Mouse (Mus musculus) liver, embryonic 15.5 days (tissue): ENCODE results near the gene Xlr5a. TPM values are rescaled to one million over a fixed set of nuclear protein-coding genes. Genes with fewer than 3 reads are reported as not detected.
"Not testable (repeated sequence)": the region's sequence is repeated elsewhere in the genome, so short reads cannot be mapped to it uniquely, and the experiment has no call there.

Experiments used
- ATAC-seq: fragments of 200-750 bp; cut with Nextera tagmentation; 2 replicates; pipeline ENCODE4 v1.8.0; 2017; ENCODE audit warnings: moderate number of reproducible peaks, mild to moderate bottlenecking, moderate library complexity; ENCODE audit not compliant: insufficient read depth
- H3K27ac ChIP-seq: fragments of 300-500 bp; sonication (generic); replicated peaks from 2 replicates; pipeline ENCODE4 v1.5.1; 2015; ENCODE audit warnings: mild to moderate bottlenecking, inconsistent platforms
- H3K27me3 ChIP-seq: fragments of 300-500 bp; sonication (generic); 2 replicates; pipeline ENCODE4 v1.6.1; 2015; ENCODE audit warnings: mild to moderate bottlenecking, inconsistent platforms
- H3K36me3 ChIP-seq: fragments of 300-500 bp; sonication (generic); replicated peaks from 2 replicates; pipeline ENCODE4 v1.6.1; 2015; ENCODE audit warnings: moderate library complexity, mild to moderate bottlenecking, inconsistent platforms
- H3K4me1 ChIP-seq: fragments of 300-500 bp; sonication (generic); replicated peaks from 2 replicates; pipeline ENCODE4 v1.6.1; 2015; ENCODE audit warnings: inconsistent platforms
- H3K4me2 ChIP-seq: fragments of 300-500 bp; sonication (generic); 2 replicates; pipeline ENCODE4 v1.6.1; 2015; ENCODE audit warnings: moderate library complexity, mild to moderate bottlenecking, inconsistent platforms
- H3K4me3 ChIP-seq: fragments of 300-500 bp; sonication (generic); replicated peaks from 2 replicates; pipeline ENCODE4 v1.5.1; 2015; ENCODE audit warnings: mild to moderate bottlenecking, inconsistent platforms
- H3K9ac ChIP-seq: fragments of 300-500 bp; sonication (generic); 2 replicates; pipeline ENCODE4 v1.6.1; 2015; ENCODE audit warnings: moderate library complexity, mild to moderate bottlenecking, inconsistent platforms
- H3K9me3 ChIP-seq: fragments of 300-500 bp; sonication (generic); replicated peaks from 2 replicates; pipeline ENCODE4 v1.6.1; 2016; ENCODE audit warnings: inconsistent platforms
- WGBS: fragments of 180-500 bp; shearing (Covaris S2); methylation state at CpG from one replicate; pipeline ENCODE4 v1.1.7; 2015; ENCODE audit warnings: mixed read lengths; ENCODE audit not compliant: insufficient replicate concordance; 5-methylcytosine and 5-hydroxymethylcytosine counted together
- polyA plus RNA-seq: library from polyadenylated mRNA; unstranded; fragments of >200 nt; fragmentation: Nextera tagmentation; extraction: Ambion mirVana; gene quantifications from 2 replicates; pipeline ENCODE4 v1.2.1, GENCODE M21; 2015

Xlr5a gene
- polyA plus RNA-seq, 1 experiment from 2014 or later: not detected

DNA sequence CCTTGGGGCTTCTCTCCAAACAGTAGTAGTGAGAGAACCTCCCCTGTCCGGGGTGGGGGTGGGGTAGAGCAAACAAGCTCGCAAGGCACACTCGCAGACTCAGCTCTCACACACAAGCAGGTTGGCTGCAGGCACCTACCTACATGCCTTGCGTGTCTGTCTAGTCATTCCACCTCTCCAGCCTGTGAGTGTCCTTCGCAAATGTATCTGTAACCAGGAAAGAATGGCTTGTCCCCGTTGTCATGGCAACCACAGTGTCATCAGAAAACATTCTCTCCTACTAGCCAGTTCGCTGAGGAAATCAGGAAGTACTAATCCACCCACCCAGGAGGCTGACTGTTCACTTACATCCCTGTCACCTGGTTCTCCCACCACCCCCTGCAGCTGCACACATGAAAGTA is 149.6 kb downstream of the Xlr5a start:
- H3K4me1 ChIP-seq, H3K4me2 ChIP-seq, H3K36me3 ChIP-seq, H3K27ac ChIP-seq, H3K4me3 ChIP-seq, H3K9me3 ChIP-seq, H3K27me3 ChIP-seq, H3K9ac ChIP-seq: not testable (repeated sequence)
- peak; percentile 37; the same call in 1 of the 2 replicates for ATAC-seq
- no CpG with 5 or more reads among the region's 7 CpGs for WGBS

DNA sequence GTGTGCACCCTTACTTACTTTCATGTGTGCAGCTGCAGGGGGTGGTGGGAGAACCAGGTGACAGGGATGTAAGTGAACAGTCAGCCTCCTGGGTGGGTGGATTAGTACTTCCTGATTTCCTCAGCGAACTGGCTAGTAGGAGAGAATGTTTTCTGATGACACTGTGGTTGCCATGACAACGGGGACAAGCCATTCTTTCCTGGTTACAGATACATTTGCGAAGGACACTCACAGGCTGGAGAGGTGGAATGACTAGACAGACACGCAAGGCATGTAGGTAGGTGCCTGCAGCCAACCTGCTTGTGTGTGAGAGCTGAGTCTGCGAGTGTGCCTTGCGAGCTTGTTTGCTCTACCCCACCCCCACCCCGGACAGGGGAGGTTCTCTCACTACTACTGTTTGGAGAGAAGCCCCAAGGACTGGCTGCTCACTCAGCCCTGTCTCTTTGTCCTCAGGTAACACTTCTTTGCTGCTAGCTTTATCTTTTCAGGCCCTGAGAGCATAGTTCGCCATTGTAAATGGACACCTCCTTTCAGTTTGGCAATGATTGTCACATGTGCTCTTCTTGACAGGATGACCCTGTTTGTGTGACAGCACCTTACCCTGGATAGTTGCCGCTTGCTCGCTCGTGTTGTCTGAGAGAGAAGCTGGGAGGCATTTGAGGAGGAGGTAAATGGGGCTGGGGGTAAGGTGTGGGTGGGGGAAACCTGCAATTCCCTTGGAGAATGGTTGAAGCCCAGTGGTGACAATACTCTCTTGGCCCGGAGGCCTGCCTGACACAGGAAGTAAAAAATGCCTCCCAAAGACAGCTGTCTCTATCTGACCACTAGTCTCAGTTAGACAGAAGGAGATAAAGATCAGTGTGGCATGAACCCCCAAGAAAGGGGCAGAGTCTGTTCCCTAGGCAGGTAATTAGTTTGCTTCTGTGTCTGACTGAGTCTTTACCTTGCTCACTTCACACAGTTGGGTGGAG is 169.6 kb downstream of the Xlr5a start:
- H3K9ac ChIP-seq, H3K27ac ChIP-seq, H3K4me3 ChIP-seq, H3K4me1 ChIP-seq, H3K9me3 ChIP-seq, H3K27me3 ChIP-seq, H3K36me3 ChIP-seq, H3K4me2 ChIP-seq: not testable (repeated sequence)
- 0 out of 2 replicates have a peak, but pooled peaks have one; percentile 22 for ATAC-seq
- no CpG with 5 or more reads among the region's 12 CpGs for WGBS

DNA sequence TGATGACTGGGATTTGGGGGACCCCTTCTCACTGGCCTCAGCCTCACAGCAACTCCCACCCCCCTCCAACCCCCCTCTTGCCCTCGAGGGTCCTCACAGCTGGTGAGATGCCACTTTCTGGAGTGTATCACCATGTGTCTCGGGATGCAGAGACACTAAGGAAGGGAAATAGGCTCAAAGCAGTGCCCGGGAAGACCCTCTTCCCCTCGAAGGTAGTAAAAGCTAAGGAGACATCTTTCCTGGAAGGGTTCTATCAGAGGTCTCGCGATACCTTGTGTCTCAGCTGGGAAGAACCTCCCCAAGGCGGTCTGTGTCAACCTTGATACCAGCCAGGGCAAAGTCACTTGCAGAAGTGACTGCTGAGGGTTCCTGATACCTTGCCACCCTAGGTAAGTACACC is 176.0 kb downstream of the Xlr5a start, which contains the start of gene Gm14685:
Gene Gm14685, plus strand, starts transcription at position 301 of the 400 bp plus-strand sequence.
- ATAC-seq, H3K4me2 ChIP-seq, H3K27ac ChIP-seq, H3K9me3 ChIP-seq, H3K4me1 ChIP-seq, H3K4me3 ChIP-seq, H3K9ac ChIP-seq, H3K27me3 ChIP-seq, H3K36me3 ChIP-seq: not testable (repeated sequence)
- WGBS: no CpG with 5 or more reads among the region's 7 CpGs

DNA sequence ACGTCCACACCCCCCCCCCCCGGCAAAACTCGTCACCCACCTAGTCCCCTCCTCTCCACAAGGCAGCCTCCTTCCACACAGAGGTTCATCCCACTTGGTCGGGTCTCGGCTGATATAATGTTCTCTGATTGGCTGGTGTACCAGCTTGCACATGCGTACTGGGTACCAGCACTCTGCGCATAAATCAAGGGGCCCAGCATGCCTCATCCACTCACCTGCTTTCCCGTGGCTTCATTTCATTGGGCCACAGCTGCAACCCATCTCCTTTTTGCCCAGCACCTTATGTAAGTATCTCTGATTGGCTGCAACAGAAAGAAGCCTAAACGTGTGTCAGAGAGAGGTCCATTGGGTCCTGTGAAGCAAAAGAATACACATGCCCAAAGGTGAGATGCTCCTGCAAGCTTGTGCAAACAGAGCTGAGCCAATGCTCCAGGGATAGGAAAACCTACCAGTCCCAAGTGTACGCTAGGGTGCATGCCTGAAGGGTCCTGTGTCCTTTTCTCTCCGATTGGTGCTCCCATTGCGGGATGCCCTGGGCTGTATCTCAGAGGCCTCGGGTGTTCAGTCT is 195.8 kb downstream of the Xlr5a start, which contains the start of gene Xlr3a:
Gene Xlr3a, minus strand, starts transcription at position 155 of the 568 bp plus-strand sequence.
- H3K4me2 ChIP-seq, H3K4me3 ChIP-seq, H3K27me3 ChIP-seq, H3K36me3 ChIP-seq, ATAC-seq, H3K9me3 ChIP-seq, H3K9ac ChIP-seq, H3K4me1 ChIP-seq, H3K27ac ChIP-seq: not testable (repeated sequence)
- WGBS: 60% methylated on average over 13 of the region's 13 CpGs

DNA sequence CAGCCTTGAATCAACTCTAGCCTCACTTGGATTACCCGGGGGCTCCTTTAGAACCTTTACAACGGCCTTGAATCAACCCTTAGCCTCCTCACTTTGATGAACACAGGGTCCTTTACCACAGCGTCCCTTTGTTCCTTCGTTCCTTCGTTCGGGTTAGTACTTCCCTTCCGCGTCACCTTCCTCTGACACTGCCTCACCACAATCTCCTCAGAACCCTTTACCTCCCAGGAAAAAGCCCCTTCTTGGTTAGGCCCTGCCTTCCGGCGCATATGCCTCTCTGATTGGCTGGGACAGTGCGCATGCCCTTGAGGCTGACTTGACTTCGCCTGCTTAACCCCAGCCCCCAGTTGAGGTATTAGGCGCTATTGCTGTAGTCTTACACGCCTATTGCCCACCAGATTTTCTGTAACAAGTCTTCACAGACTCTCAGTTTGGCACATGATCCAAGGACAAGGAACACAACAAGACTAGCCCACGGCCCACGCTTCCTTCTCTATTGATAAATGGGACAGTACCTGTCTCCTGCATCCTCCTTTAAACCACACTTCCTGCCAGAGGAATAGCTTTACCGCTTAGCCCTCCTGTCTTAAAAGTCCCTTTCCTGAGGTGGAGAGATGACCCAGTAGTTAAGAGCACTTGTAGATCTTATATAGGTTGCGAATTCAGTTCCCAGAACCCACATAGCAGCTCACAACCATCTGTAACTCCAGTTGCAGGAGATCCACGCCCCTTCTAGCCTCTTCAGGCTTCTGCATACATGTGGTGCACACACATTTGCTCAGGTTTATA is 210.3 kb downstream of the Xlr5a start, which contains the start of gene Xlr4a:
Gene Xlr4a, minus strand, starts transcription at position 212 of the 789 bp plus-strand sequence.
- not testable (repeated sequence) for H3K4me3 ChIP-seq, H3K9ac ChIP-seq, H3K4me1 ChIP-seq, H3K4me2 ChIP-seq, H3K36me3 ChIP-seq, H3K9me3 ChIP-seq, ATAC-seq, H3K27ac ChIP-seq, H3K27me3 ChIP-seq
- WGBS: 48% methylated on average over 19 of the region's 19 CpGs

DNA sequence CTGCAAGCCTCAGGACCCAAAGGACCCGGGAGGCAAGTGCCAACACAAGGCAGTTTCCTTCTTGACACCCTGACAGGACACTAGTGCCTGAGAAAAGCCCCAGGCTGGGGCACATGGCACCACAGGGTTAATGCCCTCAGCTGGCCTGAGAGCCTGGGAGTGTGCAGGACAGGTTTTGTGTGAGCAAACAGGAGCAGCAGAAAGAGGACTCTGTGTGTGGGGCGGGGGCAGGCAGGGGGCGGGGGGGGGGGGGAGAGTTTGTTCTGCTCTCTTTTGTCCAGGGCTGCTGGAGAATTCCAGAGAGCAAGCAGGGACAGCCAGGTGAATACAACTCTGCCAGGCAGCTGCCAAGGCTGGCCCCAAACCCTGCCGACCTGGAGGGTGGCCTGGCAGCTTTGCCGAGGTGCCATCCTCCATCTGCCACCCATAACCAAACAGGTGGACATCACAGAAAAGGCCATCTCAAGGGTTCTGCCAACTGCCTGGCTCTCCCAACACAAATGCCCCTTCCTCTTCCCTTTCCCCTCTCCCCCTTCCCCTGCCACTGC is 225.9 kb downstream of the Xlr5a start:
- H3K9ac ChIP-seq, H3K36me3 ChIP-seq, H3K27me3 ChIP-seq, H3K4me2 ChIP-seq, H3K27ac ChIP-seq, ATAC-seq, H3K9me3 ChIP-seq, H3K4me1 ChIP-seq, H3K4me3 ChIP-seq: not testable (repeated sequence)
- 29% methylated on average over 1 of the region's 5 CpGs for WGBS

DNA sequence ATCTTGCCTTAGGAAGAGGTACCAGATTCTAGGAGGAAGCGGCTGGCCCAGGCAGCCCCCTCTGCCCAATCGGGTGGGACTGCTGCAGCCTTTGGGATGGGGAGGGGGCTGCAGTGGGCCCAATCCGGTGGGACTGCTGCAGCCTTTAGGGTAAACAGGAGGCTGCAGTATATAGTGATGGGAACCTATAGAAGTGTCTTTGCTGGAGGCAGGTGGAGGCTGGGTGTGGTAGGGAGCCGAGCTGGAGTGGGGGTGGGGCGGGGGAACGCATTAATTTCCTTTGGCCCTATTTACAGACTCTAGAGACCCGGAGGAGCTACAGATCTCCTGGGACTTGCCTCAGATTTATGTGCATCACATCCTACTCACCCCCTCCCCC is 228.4 kb downstream of the Xlr5a start, which contains the start of gene Pnma3:
Gene Pnma3, plus strand, starts transcription at position 373 of the 379 bp plus-strand sequence.
- H3K27ac ChIP-seq: no peak within 1 kb of the TSS
- no peaks in the 10 kb centered on the region for H3K9me3 ChIP-seq
- ATAC-seq: no peak
- H3K27me3 ChIP-seq: peaks cover 9% of the 10 kb centered on the region; the same call in 1 of the 2 replicates
- H3K4me2 ChIP-seq: no peak within 1 kb of the TSS
- 22% methylated on average over 7 of the region's 7 CpGs for WGBS
- H3K36me3 ChIP-seq: no peaks in the 10 kb centered on the region
- no peak within 1 kb of the TSS for H3K9ac ChIP-seq
- no peaks in the 10 kb centered on the region for H3K4me1 ChIP-seq
- H3K4me3 ChIP-seq: no peak within 1 kb of the TSS

DNA sequence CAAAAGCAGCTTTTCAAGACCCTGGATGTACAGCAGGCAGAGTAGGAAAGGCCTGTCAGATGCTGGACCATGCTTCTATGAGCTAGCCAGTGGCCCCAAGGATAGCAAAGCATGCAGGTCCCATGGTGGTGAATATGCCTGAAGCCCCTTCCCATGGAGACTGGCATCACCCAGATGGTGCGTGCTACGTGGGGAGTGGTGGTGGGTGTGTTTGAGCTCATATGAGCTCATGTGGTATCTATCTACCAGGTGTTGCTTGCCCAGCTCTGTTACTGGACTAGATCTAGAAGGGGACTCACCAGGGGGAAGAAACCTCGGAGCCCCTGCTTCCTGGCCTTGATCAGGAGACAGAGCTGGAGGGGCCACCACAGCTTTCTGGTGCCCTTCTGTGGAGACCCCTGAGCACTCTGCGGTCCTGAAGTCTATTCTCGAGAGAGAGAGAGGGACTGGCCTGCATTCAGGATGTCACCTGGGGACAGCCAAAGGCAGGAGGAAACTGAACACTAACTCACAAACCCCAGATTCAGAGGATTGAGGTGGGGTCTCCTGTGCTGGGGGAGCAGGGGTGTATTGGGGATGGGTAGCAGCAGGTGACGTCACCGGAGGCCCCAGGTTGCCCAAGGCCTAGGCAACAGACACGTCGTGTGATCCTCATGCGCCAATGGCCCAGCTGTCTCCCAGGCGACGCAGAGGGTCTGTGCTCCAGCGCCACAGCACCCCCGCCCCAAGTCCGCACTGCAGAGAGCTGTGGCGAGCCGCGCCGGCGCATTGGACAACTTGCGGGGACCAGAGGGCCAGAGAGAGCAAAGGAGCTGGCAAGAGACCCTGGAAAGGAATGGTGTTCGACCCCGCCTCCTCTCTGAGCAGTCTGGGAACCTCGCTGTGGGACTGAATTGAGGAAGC is 229.0 kb downstream of the Xlr5a start:
- no peaks in the 10 kb centered on the region for H3K4me1 ChIP-seq
- H3K27ac ChIP-seq: no peak overlapping the region
- peaks cover 9% of the 10 kb centered on the region; the same call in 1 of the 2 replicates for H3K27me3 ChIP-seq
- no peak for ATAC-seq
- no peak overlapping the region for H3K9ac ChIP-seq
- no peaks in the 10 kb centered on the region for H3K36me3 ChIP-seq
- no peak overlapping the region for H3K4me3 ChIP-seq
- no peaks in the 10 kb centered on the region for H3K9me3 ChIP-seq
- H3K4me2 ChIP-seq: no peak overlapping the region
- 34% methylated on average over 24 of the region's 24 CpGs for WGBS

DNA sequence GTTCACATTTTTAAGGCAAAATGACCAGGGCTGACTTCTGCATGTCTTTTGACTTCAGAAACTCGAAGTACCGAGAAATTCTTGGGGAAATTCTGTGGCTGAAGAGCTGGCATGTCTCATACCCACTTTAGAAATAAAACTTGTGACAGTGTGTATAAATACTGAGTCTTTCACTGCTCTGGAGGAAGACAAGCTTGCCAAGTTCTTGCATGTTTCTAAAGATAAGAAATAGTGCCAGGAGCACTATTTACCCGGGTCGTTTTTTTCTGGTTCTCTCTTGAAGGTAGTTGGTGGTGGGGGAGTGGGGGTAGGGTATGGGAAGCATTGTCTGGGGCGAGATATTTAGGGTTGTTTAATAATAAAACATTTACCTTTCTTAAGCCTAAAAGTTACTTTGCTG is 230.5 kb downstream of the Xlr5a start:
- no peaks in the 10 kb centered on the region for H3K36me3 ChIP-seq
- H3K27ac ChIP-seq: no peak overlapping the region
- H3K4me2 ChIP-seq: no peak overlapping the region
- 30% methylated on average over 5 of the region's 5 CpGs for WGBS
- ATAC-seq: no peak
- no peak overlapping the region for H3K4me3 ChIP-seq
- H3K4me1 ChIP-seq: no peaks in the 10 kb centered on the region
- no peak overlapping the region for H3K9ac ChIP-seq
- H3K27me3 ChIP-seq: peaks cover 9% of the 10 kb centered on the region; the same call in 1 of the 2 replicates
- no peaks in the 10 kb centered on the region for H3K9me3 ChIP-seq

DNA sequence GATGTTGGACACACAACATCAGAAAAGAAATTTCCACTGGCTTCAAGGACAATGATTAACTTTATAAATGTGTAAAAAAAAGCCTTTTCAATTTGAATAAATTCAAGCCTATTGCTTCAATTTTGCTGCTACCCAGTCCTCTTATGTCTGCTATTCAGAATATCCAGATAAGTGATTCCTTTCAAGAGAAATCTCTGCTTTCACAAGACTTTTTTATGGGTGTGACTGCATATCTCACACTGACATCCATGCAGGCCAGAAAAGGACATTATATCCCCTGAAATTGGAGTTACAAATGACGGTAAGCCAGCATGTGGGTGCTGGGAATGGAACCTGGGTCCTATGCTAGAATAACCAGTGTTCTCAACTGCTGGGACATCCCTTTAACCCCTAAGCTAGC is 231.2 kb downstream of the Xlr5a start:
- 31% methylated on average over 1 of the region's 1 CpGs for WGBS
- no peak overlapping the region for H3K9ac ChIP-seq
- H3K9me3 ChIP-seq: no peaks in the 10 kb centered on the region
- H3K4me3 ChIP-seq: no peak overlapping the region
- H3K4me1 ChIP-seq: no peaks in the 10 kb centered on the region
- no peak overlapping the region for H3K4me2 ChIP-seq
- H3K27me3 ChIP-seq: peaks cover 9% of the 10 kb centered on the region; the same call in 1 of the 2 replicates
- H3K27ac ChIP-seq: no peak overlapping the region
- ATAC-seq: no peak
- no peaks in the 10 kb centered on the region for H3K36me3 ChIP-seq
